Mouse (Mus musculus) frontal cortex, postnatal 36 days (tissue): ENCODE data around the gene Gm18596.
"Not testable (repeated sequence)": the region's sequence is repeated elsewhere in the genome, so short reads cannot be mapped to it uniquely, and the experiment has no call there.

Experiments used
- DNase-seq, 2 experiments: peaks; one replicate each; pipeline ENCODE4 v3.0.0; 2022; ENCODE audit warnings: low spot score in 2 of 2

Gene Gm18596

GRCm38 (mm10) chr10:77711157-77711556, 31.3 kb downstream of the Gm18596 start, which contains the start of gene Gm10024:
Gene Gm10024, plus strand, starts transcription at chr10:77711457.
- not testable (repeated sequence) for DNase-seq

DNA sequence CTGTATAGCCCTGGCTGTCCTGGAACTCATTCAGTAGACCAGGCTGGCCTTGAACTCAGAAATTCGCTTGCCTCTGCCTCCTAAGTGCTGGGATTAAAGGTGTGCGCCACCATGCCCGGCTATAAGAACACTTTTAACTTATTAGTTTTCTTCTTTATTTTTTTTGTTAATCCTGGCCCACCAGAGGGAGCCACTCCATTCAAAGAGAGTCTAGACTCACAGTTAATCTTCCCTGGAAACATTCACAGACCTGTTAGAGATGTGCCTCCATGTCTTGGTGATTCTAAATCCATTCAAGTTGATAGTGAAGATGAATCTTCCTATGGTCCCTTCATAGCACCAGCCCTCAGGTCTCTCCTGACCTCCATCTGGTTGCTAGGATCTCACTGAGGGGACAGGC, 32.6 kb downstream of the Gm18596 start:
- no peak for DNase-seq

DNA sequence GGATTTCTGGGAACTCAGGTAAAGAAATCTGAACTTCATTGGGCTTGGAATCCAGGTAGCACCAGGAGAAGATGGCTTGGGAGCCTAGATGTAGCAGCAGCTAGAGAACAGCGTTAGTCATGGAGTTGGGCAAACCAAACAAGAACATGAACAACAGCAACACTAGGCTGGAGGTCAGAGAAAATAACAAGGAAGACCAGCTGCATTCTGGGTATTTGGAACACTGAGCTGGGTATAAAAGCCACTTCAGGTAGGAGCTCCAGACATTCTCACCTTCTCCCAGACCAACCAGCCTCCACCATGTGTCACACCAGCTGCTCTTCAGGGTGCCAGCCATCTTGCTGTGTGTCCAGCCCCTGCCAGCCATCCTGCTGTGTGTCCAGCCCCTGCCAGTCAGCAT, 36.1 kb downstream of the Gm18596 start, which contains the start of gene Gm10272:
Gm10272 (plus strand) TSS at position 301 of the 400 bp plus-strand sequence.
- DNase-seq, result no peak

DNA sequence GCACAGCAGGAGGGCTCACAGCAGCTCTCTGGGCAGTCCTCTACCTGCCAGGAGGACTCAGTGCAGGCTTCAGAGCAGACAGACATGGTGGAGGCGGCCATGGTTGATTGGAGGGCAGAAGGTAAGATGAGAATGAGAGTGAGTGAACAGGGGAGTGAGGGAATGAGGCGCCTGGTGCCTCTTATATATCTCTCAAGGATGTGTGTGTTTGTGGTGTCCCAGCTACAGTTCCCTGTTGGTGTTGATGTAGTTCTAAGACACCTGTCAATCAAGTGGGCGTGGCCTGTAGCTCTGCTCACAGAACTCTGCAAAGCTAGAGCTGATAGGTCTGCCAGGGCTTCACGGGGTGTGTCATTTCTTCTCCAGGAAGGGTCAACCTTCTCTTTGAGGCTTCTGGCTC, 45.3 kb downstream of the Gm18596 start, which contains the start of gene Gm9508:
Gm9508 (minus strand) TSS at position 101 of the 400 bp plus-strand sequence.
- no peak for DNase-seq
